Mouse (Mus musculus) mesoderm, embryonic 11.5 days (tissue): ENCODE data around the gene Spa17.

Source experiments
- DNase-seq: peaks from one replicate; pipeline ENCODE4 v3.0.0-alpha.2; 2012; ENCODE audit warnings: low read depth, low spot score

Gene Spa17

DNA sequence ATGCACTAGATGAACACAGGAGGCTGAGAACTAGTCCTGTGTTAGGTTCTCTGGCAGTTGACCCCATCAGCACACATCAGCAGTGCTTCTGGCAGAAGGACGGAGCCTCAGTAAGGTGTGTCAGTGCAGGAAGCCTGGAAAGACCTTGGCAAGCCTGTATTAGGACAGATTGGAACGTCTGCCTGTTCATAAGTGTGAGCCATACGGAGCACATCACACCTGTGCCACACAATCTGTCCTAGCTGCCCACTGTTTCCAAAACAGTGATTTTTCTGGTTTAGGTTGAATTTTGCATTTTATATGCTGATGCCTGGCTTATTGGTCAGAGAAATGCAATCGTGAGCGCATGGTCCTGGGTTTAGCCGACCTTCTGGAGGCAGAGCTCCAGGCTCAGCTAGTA lies 7.8 kb upstream of the Spa17 start:
- DNase-seq: no peak

- peak; percentile 50 for DNase-seq
These were observed 3.2 kb upstream of the Spa17 start for GRCm38 (mm10) chr9:37616770-37617169.

DNA sequence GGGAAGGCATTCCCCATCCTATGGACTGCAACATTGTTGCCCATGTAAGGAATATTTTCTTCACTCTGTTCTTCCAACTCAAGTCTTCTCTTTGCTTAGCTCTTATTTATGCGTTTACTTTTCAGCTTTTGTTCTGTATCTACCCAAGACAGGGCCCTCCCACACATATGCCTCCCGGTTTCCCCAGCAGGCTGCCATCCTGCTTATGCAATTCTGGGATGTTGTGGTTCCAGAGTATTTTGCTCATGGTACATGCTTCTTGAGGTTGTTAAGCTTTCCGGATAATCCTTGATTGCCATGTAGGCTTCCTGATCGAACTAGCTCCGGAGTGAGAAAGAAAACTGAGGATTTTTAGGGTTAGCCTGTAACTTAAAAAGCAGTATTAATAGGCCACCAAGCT lies 1.7 kb upstream of the Spa17 start:
- no peak for DNase-seq

- DNase-seq: no peak
These were observed 794 bp upstream of the Spa17 start for GRCm38 (mm10) chr9:37614316-37614715.

DNA sequence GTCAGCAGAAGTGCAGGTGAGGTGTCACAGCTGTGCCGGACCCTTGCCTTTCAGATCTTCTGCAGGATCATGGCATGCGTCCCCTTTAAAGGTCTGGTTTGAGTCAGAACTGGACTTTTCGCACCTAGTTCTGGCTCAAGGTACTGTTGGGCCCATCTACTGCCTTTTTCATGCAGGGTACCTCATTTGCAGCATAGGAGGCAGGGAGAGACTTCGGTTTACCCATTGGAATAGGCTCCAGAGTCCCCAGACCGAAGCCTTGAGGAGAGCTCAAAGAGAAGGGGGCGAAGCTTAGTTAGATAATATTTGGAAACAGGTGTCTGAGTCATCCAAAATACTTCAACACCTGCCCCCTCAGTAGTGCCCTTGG lies 374 bp upstream of the Spa17 start:
- no peak for DNase-seq

GRCm38 (mm10) chr9:37609558-37609957 lies 4.0 kb downstream of the Spa17 start:
- no peak for DNase-seq

GRCm38 (mm10) chr9:37605089-37605488 lies 8.4 kb downstream of the Spa17 start:
- no peak for DNase-seq

DNA sequence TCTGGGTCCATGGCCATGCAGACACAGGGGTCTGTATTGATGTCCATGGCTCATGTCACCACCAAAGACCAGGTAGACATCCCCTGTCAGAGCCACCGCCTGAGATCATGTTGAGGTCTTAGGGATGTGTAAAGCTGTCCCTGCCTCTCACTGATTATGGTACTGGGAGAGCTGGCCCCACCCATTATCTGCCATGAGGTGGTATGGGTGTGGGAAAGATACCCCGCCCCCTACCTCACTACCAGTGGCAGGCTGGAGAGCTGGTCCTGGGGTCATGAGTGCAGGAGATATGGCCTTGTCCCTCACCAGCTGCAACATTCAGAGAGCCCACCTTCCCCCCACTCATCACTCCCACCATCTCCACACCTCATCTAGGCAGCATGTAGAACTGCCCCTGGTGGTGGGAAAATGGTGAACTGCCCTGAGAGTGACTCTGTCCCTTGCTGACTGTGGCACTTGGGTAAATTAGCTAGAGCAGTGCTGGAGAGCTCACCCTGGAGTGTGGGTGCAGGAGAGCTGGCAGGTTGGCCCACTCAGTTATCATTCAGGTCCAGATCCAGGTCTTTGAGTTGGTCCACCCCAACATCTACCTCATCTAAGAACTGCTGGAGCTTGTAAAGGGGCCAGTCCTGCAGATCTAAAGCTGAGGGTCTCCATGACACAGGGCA lies 12.8 kb downstream of the Spa17 start:
- no peak for DNase-seq

DNA sequence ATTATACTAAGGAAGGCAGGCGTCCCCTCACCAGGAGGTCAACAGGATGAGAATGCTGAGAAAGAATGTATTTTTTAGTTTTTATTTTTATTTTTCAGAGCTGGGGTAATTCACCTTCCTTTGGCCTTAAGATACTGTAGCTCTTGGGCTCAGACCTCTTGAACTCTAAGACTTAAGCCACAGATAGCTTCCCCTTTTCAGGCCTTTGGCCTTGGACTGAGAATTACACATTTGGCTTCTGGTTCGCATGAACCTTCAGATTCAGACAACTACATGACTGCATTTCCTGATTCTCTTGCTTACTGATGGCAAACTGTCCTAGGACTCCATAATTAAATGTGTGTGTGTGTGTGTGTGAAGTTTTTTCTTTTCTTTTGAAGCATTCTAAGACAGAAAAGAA lies 14.9 kb downstream of the Spa17 start:
- no peak for DNase-seq

DNA sequence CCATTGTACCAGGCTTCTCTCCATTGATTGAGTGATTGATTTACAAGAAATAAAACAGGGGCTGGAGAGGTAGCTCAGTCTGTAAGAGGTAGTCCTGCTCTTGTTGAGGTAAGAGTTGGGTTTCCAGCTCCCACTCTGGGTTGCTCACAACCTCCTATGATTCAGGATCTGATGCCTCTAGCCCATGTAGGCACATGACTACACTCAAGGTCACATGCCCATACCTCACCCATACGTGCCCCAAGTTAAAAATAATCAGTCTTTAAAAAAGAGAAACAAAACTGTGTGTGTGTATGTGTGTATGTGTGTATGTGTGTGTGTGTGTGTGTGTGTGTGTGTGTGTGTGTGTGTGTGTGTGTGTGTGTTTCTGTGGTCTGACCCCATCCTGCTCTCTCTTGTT lies 18.0 kb downstream of the Spa17 start:
- DNase-seq: no peak

DNA sequence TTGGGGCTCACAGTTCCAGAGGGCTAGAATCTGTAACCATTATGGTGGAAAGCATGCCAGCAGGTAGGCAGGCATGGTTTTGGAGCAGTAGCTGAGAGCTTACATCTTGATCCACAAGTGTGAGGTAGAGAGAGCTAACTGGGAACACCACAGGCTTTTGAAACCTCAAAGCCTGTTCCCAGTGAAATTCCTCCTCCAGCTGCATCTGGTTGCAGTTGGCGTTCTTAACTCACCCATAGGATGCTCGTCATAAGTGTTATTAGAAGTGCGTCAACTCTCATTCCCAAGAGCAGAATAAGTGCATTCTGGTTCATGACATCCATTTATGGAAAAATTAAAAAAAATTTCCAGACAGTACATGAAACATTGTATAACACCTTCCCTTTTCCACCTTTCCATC lies 19.8 kb downstream of the Spa17 start:
- DNase-seq: no peak

DNA sequence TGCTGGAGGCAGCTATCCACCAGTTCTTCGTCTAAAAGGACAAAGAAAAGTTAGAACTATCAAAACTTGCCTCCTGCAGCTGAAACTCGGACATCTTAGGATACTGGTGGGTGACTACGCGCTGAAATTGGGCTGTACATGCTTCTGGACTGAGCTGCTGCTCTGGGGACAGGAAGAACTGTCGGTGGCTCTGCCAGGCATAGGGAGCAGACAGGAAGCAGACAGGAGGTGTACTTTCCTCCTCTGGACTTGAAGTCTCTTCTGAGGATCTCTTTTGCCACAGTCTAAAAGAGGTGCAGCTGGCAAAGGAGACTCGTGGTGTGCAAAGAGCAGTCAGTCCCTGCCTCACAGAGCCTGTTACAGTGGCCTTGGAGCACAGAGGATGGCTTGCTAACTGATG lies 20.9 kb downstream of the Spa17 start:
- DNase-seq: no peak

GRCm38 (mm10) chr9:37592025-37592424 lies 21.5 kb downstream of the Spa17 start:
- DNase-seq: no peak

GRCm38 (mm10) chr9:37590381-37590780 lies 23.1 kb downstream of the Spa17 start:
- DNase-seq: no peak

DNA sequence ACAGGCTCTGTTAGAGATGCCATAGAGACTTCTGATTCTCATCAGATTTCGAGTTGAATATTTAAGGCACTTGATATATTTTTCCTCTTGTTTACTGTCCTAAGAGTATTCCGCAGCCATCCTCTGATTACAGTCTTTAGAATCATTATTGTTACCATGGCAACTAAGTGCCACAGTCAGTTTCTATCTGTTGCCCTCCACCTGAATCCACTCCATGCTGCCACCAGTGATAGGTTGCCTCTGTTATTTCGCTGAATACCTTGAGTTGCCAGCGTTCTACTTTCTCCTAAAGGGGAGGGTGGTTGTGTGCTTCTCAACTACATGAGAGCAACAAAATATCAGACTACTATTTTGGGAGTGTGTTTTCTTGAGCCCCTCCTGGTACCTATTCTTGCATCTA lies 26.8 kb downstream of the Spa17 start:
- DNase-seq: no peak

DNA sequence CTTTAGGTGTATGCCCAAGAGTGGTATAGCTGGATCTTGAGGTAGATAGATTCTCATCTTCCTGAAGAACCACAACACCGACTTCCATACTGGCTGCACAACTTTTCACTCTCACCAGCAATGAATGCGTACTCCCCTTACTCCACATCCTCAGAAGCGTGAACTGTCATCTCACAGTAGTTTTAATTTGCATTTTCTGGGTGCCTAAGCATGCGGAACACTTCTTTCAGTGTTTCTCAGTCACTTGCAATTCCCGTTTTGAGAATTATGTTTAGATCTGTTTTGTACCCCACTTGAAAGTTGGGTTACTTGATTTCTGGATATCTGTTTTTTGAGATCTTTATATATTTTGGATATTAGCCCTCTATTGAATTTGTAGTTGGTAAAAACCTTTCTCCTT lies 29.9 kb downstream of the Spa17 start:
- DNase-seq: no peak

DNA sequence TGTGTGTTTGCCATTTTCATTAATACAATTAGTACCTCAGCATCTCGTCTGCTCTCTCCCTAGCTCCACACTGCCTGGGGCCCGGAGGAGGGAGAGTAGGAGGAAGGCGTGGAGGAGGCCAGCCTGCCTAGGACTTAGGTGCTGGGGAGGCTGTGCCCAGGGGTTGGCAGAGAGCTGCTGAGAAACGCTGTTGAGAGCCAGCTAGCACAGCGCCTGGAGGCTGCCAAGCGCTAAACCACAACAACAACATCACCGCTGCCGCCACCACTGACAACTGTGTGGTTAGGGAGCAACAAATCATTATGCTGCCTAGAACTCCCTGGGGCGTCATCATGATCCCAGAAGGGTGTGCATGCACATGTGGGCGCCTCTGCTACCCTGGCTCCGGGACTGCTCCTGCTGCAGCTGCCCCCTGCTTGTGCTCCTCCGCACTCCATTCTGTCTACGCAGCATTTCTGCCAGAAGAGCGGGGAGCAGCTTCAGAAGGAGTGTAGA lies 37.0 kb downstream of the Spa17 start:
- DNase-seq: peak; percentile 23

DNA sequence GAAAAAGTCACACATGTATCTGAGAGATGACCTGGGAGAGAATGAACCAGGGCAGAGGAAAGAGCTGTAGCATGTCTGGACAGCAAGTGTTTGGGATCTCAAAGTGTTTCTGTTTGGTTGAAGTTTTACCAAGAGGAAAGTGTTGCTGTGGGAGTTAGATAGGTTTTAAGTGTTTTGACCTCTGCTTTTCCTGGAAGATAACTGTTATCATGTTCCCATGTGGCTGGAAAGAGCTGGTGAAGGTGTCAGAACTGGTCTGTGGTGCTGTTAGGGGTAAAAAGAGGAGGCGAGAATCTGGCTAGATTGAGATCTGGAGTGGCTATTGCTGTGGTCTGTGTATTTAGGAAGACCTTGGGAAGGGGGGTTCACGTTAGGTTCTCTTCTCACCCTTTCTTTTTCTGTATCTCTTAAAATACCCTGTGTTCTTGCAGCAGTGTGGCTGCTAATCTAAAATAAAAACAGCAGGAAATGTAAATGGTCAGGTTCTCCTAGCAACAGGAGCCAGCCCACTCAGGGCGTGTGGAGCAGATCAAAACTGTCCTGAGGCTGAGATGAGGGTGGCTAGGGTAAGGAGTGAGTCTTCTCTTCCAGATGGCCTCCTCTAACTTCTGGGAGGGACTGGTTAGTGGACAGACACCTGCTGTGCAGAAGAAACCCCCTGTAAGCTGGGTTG lies 41.2 kb downstream of the Spa17 start:
- no peak for DNase-seq

DNA sequence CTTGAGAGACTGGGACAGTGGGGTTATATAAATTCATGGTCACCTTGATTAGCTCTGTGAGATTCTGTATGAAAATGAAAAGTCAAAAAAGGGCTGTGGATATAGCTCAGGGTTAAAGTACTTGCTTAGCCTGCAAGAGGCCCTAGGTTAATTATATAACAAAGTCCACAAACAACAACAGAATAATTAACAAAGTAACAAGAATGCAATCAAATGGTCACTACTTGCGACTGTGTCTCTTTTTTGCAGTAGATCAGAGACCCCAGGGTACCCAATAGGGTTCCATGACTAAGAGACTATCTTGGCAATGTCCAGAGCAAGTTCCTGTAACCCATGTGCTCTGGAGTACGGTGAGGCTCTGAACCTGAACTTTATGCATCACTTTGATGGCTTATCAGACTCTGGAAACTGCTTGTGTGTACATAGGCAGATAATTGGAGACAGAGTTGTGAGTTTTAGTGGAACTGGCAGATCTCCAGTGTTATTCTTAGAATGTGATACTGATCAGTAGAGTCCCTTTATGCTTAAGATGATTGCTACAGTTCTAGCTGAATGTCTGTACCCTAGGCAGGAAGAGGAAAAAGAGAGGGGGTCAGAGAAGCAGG lies 44.2 kb downstream of the Spa17 start:
- no peak for DNase-seq

DNA sequence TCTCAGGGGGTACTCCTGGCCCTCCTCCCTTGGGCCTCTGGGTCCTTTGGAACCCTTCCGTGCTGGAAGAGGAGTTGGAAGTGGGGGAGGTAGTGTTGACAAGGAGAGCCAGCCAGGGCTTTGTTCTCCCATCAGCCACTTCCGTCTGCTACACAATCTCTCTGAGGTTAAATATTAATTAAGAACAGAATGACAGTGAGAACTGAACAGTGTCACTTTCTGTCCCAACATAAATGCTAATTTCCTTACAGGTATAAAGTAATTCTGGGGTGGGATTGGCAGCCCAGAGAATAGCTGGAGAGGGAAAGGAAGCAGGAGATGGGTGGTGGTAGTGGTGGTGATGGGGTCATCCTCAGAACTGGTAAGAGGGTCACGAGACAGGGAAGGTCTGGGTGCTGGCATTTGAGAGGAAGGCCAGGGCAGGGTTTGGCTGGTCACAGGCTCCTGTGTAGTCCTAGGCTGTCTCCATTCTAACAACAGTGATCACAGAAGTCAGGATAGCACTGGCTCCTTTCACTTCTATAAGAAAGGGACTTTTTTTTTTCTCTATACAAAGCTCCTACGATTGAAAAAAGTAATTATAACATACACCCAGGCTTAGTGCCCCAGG lies 44.8 kb downstream of the Spa17 start:
- no peak for DNase-seq

DNA sequence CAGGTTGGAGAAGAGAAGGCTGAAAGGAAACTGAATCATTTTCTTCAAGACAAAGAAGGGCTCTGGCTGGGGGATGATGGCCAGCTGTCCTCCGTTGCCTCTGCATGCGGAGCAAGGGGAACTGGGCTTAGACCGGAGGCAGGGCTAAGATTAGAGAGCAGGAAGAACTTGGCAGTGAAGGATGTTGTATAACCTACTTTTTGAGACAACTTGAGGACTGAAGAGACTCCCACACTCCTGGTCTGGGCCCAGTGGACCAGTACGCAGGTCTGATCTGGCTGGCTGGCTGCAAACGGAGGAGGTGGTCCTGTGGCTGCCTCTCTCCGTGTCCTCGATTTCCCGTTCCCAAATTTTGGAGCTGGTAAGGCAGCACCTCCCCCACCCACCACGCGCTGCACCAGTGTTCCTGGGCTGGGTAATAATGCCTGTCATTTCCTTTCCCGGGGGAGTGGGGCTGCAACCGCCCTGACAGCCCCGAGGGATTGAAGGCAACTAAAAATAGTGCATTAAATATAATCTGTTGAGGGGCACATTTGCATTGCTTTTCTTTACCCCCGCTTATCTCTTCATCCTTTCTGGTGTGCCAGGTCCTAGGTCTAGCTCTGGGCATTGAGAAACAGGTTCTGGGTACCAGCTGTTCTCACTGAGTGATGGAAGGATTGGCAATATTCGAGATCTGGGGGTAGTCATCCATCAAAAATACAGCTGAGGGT lies 45.5 kb downstream of the Spa17 start:
- DNase-seq: no peak

- DNase-seq: no peak
These were observed 46.1 kb downstream of the Spa17 start for GRCm38 (mm10) chr9:37567454-37567853.
